ENCODE assay signal across 7 mouse cellular contexts in genomic region chr10:95501033-95501432, GRCm38 (mm10). TPM values are rescaled to one million over a fixed set of nuclear protein-coding genes. Genes with fewer than 3 reads are reported as not detected.
A peak's percentile ranks its signal among the peaks of the same experiment; 100 is the strongest.
DNase-seq lines count a peak whose midpoint lies in the region; ATAC-seq lines count a peak whose summit lies in the region.

No protein-coding gene starts in this region.

- H3K27me3 ChIP-seq in megakaryocyte, embryonic 14.5 days (replicated peaks): no peaks in the 10 kb centered on the region
- H3K27me3 ChIP-seq in embryonic facial prominence, embryonic 13.5 days: no peaks in the 10 kb centered on the region
- H3K27me3 ChIP-seq in limb, embryonic 13.5 days: no peaks in the 10 kb centered on the region
- H3K27me3 ChIP-seq in stomach, embryonic 16.5 days (ENCODE audit: control insufficient read depth, insufficient read depth, low read length): no peaks in the 10 kb centered on the region

- H3K36me3 ChIP-seq in megakaryocyte, embryonic 14.5 days (replicated peaks; ENCODE audit: low read length): peaks cover 19% of the 10 kb centered on the region
- peaks cover 15% of the 10 kb centered on the region for H3K36me3 ChIP-seq in embryonic facial prominence, embryonic 13.5 days
- H3K36me3 ChIP-seq in limb, embryonic 13.5 days: peaks cover 16% of the 10 kb centered on the region
- H3K36me3 ChIP-seq in stomach, embryonic 16.5 days (ENCODE audit: control insufficient read depth, insufficient read depth, low read length): peaks cover 4% of the 10 kb centered on the region; the same call in 1 of the 2 replicates

- H3K4me1 ChIP-seq in megakaryocyte, embryonic 14.5 days: peaks cover 18% of the 10 kb centered on the region; the same call in 1 of the 2 replicates
- H3K4me1 ChIP-seq in embryonic facial prominence, embryonic 13.5 days: peaks cover 11% of the 10 kb centered on the region
- H3K4me1 ChIP-seq in limb, embryonic 13.5 days: peaks cover 9% of the 10 kb centered on the region
- peaks cover 5% of the 10 kb centered on the region for H3K4me1 ChIP-seq in stomach, embryonic 16.5 days (ENCODE audit: control insufficient read depth, insufficient read depth, low read length)

- peak overlapping the region; percentile 100 for H3K4me3 ChIP-seq in megakaryocyte, embryonic 14.5 days (replicated peaks)
- peak overlapping the region; percentile 84 for H3K4me3 ChIP-seq in embryonic facial prominence, embryonic 13.5 days
- H3K4me3 ChIP-seq in limb, embryonic 13.5 days: peak overlapping the region; percentile 65
- H3K4me3 ChIP-seq in stomach, embryonic 16.5 days (replicated peaks; ENCODE audit: low read length): peak overlapping the region; percentile 95

- WGBS in embryonic facial prominence, embryonic 13.5 days: under 1% methylated on average over 7 of the region's 7 CpGs
- WGBS in limb, embryonic 13.5 days: under 1% methylated on average over 7 of the region's 7 CpGs
- 3% methylated on average over 7 of the region's 7 CpGs for WGBS in stomach, embryonic 16.5 days

- H3K9me3 ChIP-seq in megakaryocyte, embryonic 14.5 days: no peaks in the 10 kb centered on the region
- no peaks in the 10 kb centered on the region for H3K9me3 ChIP-seq in embryonic facial prominence, embryonic 13.5 days
- H3K9me3 ChIP-seq in limb, embryonic 13.5 days: no peaks in the 10 kb centered on the region
- no peaks in the 10 kb centered on the region for H3K9me3 ChIP-seq in stomach, embryonic 16.5 days (replicated peaks; ENCODE audit: control insufficient read depth, low read length)

- peak overlapping the region; percentile 83 for H3K27ac ChIP-seq in embryonic facial prominence, embryonic 13.5 days
- peak overlapping the region; percentile 76 for H3K27ac ChIP-seq in limb, embryonic 13.5 days
- peak overlapping the region; percentile 85 for H3K27ac ChIP-seq in stomach, embryonic 16.5 days (ENCODE audit: low read length)

- H3K9ac ChIP-seq in embryonic facial prominence, embryonic 13.5 days: peak overlapping the region; percentile 90
- peak overlapping the region; percentile 81 for H3K9ac ChIP-seq in limb, embryonic 13.5 days
- peak overlapping the region; percentile 94 for H3K9ac ChIP-seq in stomach, embryonic 16.5 days (ENCODE audit: low read length)

- peak overlapping the region; percentile 66 for H3K4me2 ChIP-seq in embryonic facial prominence, embryonic 13.5 days
- peak overlapping the region; percentile 73 for H3K4me2 ChIP-seq in limb, embryonic 13.5 days (replicated peaks)
- H3K4me2 ChIP-seq in stomach, embryonic 16.5 days (ENCODE audit: low read depth, low read length): peak overlapping the region; percentile 67

- ATAC-seq in megakaryocyte, adult 5-6 weeks (ENCODE audit: poor library complexity, severe bottlenecking): no peak
- no peak for ATAC-seq in embryonic facial prominence, embryonic 13.5 days (ENCODE audit: insufficient number of reproducible peaks, insufficient read depth, low FRiP score, low TSS enrichment, low read depth)
- no peak for ATAC-seq in limb, embryonic 13.5 days (ENCODE audit: low FRiP score, low read depth)
- no peak for ATAC-seq in stomach, embryonic 16.5 days (ENCODE audit: insufficient read depth, low FRiP score)

- no peak for DNase-seq in urinary bladder, postnatal 25 days (ENCODE audit: low spot score)
- no peak for DNase-seq in adrenal gland, adult 2 months

RNA-seq across cellular contexts. Expression of gene Mrpl42, which starts 0.7 kb away (rescaled TPM):
- polyA plus RNA-seq in megakaryocyte, embryonic 14.5 days (2012; ENCODE audit: insufficient read depth, low replicate concordance): 10.3 and 16.3 TPM in 2 replicates
- 153 and 157 TPM in 2 replicates for total RNA-seq in megakaryocyte, adult 5-6 weeks (2015)
- 126 and 127 TPM in 2 replicates for total RNA-seq in megakaryocyte, adult 5-6 weeks (2017)
- 316 and 339 TPM in 2 replicates for polyA plus RNA-seq in embryonic facial prominence, embryonic 13.5 days (2015; fragmentation: Nextera tagmentation; extraction: Ambion mirVana)
- polyA plus RNA-seq in limb, embryonic 13.5 days (2015; fragmentation: Nextera tagmentation; extraction: Ambion mirVana): 311 and 329 TPM in 2 replicates
- polyA plus RNA-seq in stomach, embryonic 16.5 days (2015; fragmentation: Nextera tagmentation; extraction: Ambion mirVana): 309 and 318 TPM in 2 replicates
- total RNA-seq in adrenal gland, adult 2 months (2021): 100 to 1,000 TPM; 127 to 143 TPM
- polyA plus RNA-seq in adrenal gland, adult 2 months (2012; rRNA removed): 21.1 and 27.6 TPM in 2 replicates

RNA-seq across cellular contexts. Expression of gene Ube2n, which starts 13.9 kb away (rescaled TPM):
- 8.5 and 45.8 TPM in 2 replicates for polyA plus RNA-seq in megakaryocyte, embryonic 14.5 days (2012; ENCODE audit: insufficient read depth, low replicate concordance)
- 344 and 363 TPM in 2 replicates for total RNA-seq in megakaryocyte, adult 5-6 weeks (2015)
- 135 and 144 TPM in 2 replicates for total RNA-seq in megakaryocyte, adult 5-6 weeks (2017)
- polyA plus RNA-seq in embryonic facial prominence, embryonic 13.5 days (2015; fragmentation: Nextera tagmentation; extraction: Ambion mirVana): 308 and 327 TPM in 2 replicates
- 333 and 339 TPM in 2 replicates for polyA plus RNA-seq in limb, embryonic 13.5 days (2015; fragmentation: Nextera tagmentation; extraction: Ambion mirVana)
- polyA plus RNA-seq in stomach, embryonic 16.5 days (2015; fragmentation: Nextera tagmentation; extraction: Ambion mirVana): 291 and 302 TPM in 2 replicates
- 100 to 1,000 TPM; 140 to 156 TPM for total RNA-seq in adrenal gland, adult 2 months (2021)
- 8.6 and 10.2 TPM in 2 replicates for polyA plus RNA-seq in adrenal gland, adult 2 months (2012; rRNA removed)

Comparison
In these comparisons a context has a peak if more than half of its experiments do, and no peak if none do; other contexts are left out.
1. RNA of gene Mrpl42, which starts 0.7 kb away (polyA plus RNA-seq): 309 to 318 TPM in stomach, embryonic 16.5 days, 316 to 339 TPM in embryonic facial prominence, embryonic 13.5 days and 311 to 329 TPM in limb, embryonic 13.5 days; 21.1 to 27.6 TPM in adrenal gland, adult 2 months and 10.3 to 16.3 TPM in megakaryocyte, embryonic 14.5 days; every median in the first group is over 10 times any median in the second.
2. Peak in every context shown above with its lines, with median percentiles within 50 percentile points of each other: H3K4me3 ChIP-seq, H3K27ac ChIP-seq, H3K4me2 ChIP-seq and H3K9ac ChIP-seq.